In the genomic region with DNA sequence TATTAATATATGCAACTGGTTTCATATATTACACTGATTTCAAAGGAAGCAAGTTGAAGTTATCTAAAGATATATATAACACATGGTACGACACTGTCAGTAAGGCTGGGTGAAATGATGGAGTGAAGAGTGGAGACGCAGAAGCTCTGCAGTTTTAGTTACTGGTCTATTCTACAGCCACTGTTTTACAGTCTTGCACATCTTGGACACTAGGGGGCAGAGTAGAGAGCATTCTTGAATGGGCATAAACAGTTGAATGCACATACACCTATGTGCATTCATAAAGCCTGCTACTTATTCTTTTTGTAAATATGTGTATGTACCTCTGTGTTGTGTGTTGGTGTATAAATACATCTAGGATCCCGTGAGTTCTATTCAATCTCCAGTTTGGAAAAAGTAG, we compare ENCODE assay signal across 8 mouse cellular contexts.
A peak's percentile ranks its signal among the peaks of the same experiment; 100 is the strongest.
DNase-seq lines count a peak whose midpoint lies in the region; ATAC-seq and TF ChIP-seq lines count a peak whose summit lies in the region.
"Had no signal": no experiment of that assay in that cellular context is flagged by ENCODE, and none has a peak within 500 bp of the region (broad histone marks: within the 10 kb centered on the region; RNA-seq: fewer than 3 reads in every experiment).

No protein-coding gene starts in this region.

- no peak overlapping the region for H3K27ac ChIP-seq in intestine, postnatal 0 days (ENCODE audit: low read depth, low read length)
- H3K27ac ChIP-seq in intestine, embryonic 16.5 days (ENCODE audit: low read length) = no peak overlapping the region
- H3K27ac ChIP-seq in forebrain, embryonic 16.5 days (ENCODE audit: low read length) = no peak overlapping the region
- no peak overlapping the region for H3K27ac ChIP-seq in liver, embryonic 14.5 days
- H3K27ac ChIP-seq: liver, embryonic 13.5 days had no signal

- no peak for ATAC-seq in intestine, postnatal 0 days
- ATAC-seq in intestine, embryonic 16.5 days = no peak
- 0 out of 2 replicates have a peak, but pooled peaks have one; percentile 26 for ATAC-seq in forebrain, embryonic 16.5 days
- ATAC-seq in liver, embryonic 14.5 days (ENCODE audit: insufficient read depth) = no peak

- peak; percentile 66 for TF ChIP-seq CTCF in intestine, postnatal 0 days (IDR thresholded peaks at IDR 0.05; ENCODE audit: low read depth)
- peak; percentile 60 for TF ChIP-seq CTCF in liver, embryonic 14.5 days (IDR thresholded peaks at IDR 0.05; ENCODE audit: low read depth)

- 85% methylated on average over 3 of the region's 3 CpGs for WGBS in intestine, postnatal 0 days
- 85% methylated on average over 3 of the region's 3 CpGs for WGBS in intestine, embryonic 16.5 days
- 85% methylated on average over 3 of the region's 3 CpGs for WGBS in forebrain, embryonic 16.5 days
- WGBS in liver, embryonic 14.5 days (ENCODE audit: insufficient replicate concordance) = 40% methylated on average over 3 of the region's 3 CpGs

- H3K27me3 ChIP-seq in intestine, postnatal 0 days (replicated peaks; ENCODE audit: control insufficient read depth, insufficient read depth, low read length) = no peaks in the 10 kb centered on the region
- H3K27me3 ChIP-seq in intestine, embryonic 16.5 days (replicated peaks; ENCODE audit: control insufficient read depth, insufficient read depth, low read length) = no peaks in the 10 kb centered on the region
- no peaks in the 10 kb centered on the region for H3K27me3 ChIP-seq in forebrain, embryonic 16.5 days (replicated peaks; ENCODE audit: control insufficient read depth, insufficient read depth, low read length)
- no peaks in the 10 kb centered on the region for H3K27me3 ChIP-seq in liver, embryonic 14.5 days (ENCODE audit: control insufficient read depth, insufficient read depth, low read length)
- H3K27me3 ChIP-seq: liver, embryonic 13.5 days had no signal

- H3K9me3 ChIP-seq in intestine, postnatal 0 days (ENCODE audit: control insufficient read depth) = no peaks in the 10 kb centered on the region
- H3K9me3 ChIP-seq in intestine, embryonic 16.5 days (ENCODE audit: control insufficient read depth, low read length) = no peaks in the 10 kb centered on the region
- H3K9me3 ChIP-seq in forebrain, embryonic 16.5 days (ENCODE audit: control insufficient read depth, low read length) = no peaks in the 10 kb centered on the region
- no peaks in the 10 kb centered on the region for H3K9me3 ChIP-seq in liver, embryonic 14.5 days (ENCODE audit: control insufficient read depth, low read length)
- H3K9me3 ChIP-seq: liver, embryonic 13.5 days had no signal

- no peak for TF ChIP-seq EP300 in liver, embryonic 14.5 days (IDR thresholded peaks at IDR 0.05; ENCODE audit: low read depth)

- H3K36me3 ChIP-seq in intestine, postnatal 0 days (ENCODE audit: control insufficient read depth, insufficient read depth) = no peaks in the 10 kb centered on the region
- no peaks in the 10 kb centered on the region for H3K36me3 ChIP-seq in intestine, embryonic 16.5 days (ENCODE audit: control insufficient read depth, insufficient read depth, low read length)
- no peaks in the 10 kb centered on the region for H3K36me3 ChIP-seq in forebrain, embryonic 16.5 days (ENCODE audit: control insufficient read depth, insufficient read depth)
- no peaks in the 10 kb centered on the region for H3K36me3 ChIP-seq in liver, embryonic 14.5 days (replicated peaks; ENCODE audit: control insufficient read depth, insufficient read depth, low read depth)
- H3K36me3 ChIP-seq: liver, embryonic 13.5 days had no signal

- no peak overlapping the region for H3K4me2 ChIP-seq in intestine, postnatal 0 days (replicated peaks; ENCODE audit: low read depth)
- H3K4me2 ChIP-seq in intestine, embryonic 16.5 days (ENCODE audit: low read depth, low read length) = no peak overlapping the region
- no peak overlapping the region for H3K4me2 ChIP-seq in forebrain, embryonic 16.5 days (ENCODE audit: low read length)
- no peak overlapping the region for H3K4me2 ChIP-seq in liver, embryonic 14.5 days (ENCODE audit: low read depth)
- H3K4me2 ChIP-seq: liver, embryonic 13.5 days had no signal

- H3K4me1 ChIP-seq in intestine, postnatal 0 days (replicated peaks; ENCODE audit: control insufficient read depth, insufficient read depth, low read length) = no peaks in the 10 kb centered on the region
- no peaks in the 10 kb centered on the region for H3K4me1 ChIP-seq in intestine, embryonic 16.5 days (ENCODE audit: control insufficient read depth, insufficient read depth, low read length)
- H3K4me1 ChIP-seq in forebrain, embryonic 16.5 days (replicated peaks; ENCODE audit: control insufficient read depth, insufficient read depth, low read length) = no peaks in the 10 kb centered on the region; the same call in 1 of the 2 replicates
- no peaks in the 10 kb centered on the region for H3K4me1 ChIP-seq in liver, embryonic 14.5 days (replicated peaks; ENCODE audit: control insufficient read depth in 2 of 2, insufficient read depth in 2 of 2, low read length in 1 of 2)
- H3K4me1 ChIP-seq: liver, embryonic 13.5 days had no signal

- H3K9ac ChIP-seq in intestine, postnatal 0 days (ENCODE audit: low read depth, low read length) = no peak overlapping the region
- H3K9ac ChIP-seq in intestine, embryonic 16.5 days (ENCODE audit: low read depth, low read length) = no peak overlapping the region
- no peak overlapping the region for H3K9ac ChIP-seq in forebrain, embryonic 16.5 days (replicated peaks; ENCODE audit: low read depth, low read length)
- H3K9ac ChIP-seq in liver, embryonic 14.5 days (replicated peaks) = no peak overlapping the region
- H3K9ac ChIP-seq: liver, embryonic 13.5 days had no signal

- H3K4me3 ChIP-seq in intestine, postnatal 0 days (ENCODE audit: low read depth, low read length) = no peak overlapping the region
- no peak overlapping the region for H3K4me3 ChIP-seq in intestine, embryonic 16.5 days (ENCODE audit: low read length)
- no peak overlapping the region for H3K4me3 ChIP-seq in forebrain, embryonic 16.5 days (replicated peaks; ENCODE audit: low read length)
- H3K4me3 ChIP-seq in liver, embryonic 14.5 days (ENCODE audit: insufficient read depth in 1 of 2, low read depth in 2 of 2, low read length in 2 of 2) = no peak overlapping the region
- H3K4me3 ChIP-seq: liver, embryonic 13.5 days had no signal

- peak; percentile 18 to 26 for DNase-seq in B cell, adult 2 months
- DNase-seq in MEL-GATA-1-ER (ENCODE audit: extremely low read depth, low read depth) = peak; percentile 21
- peak in 2 of 3 experiments; percentile 7 to 14 for DNase-seq in liver, embryonic 14.5 days (ENCODE audit: low read depth in 3 of 3, low spot score in 3 of 3)
- no peak for DNase-seq in yolk sac, embryonic 10.5 days (ENCODE audit: low spot score)
- DNase-seq: liver, embryonic 13.5 days had no signal
